Mouse (Mus musculus) MEL (cell line): ENCODE measurements around the gene Actr1a. TPM values are rescaled to one million over a fixed set of nuclear protein-coding genes. Genes with fewer than 3 reads are reported as not detected.

ENCODE experiments used
- DNase-seq: peaks from one replicate; pipeline ENCODE4 v3.0.0; 2011; ENCODE audit warnings: low read depth, low spot score
- H3K27ac ChIP-seq: 2 replicates; pipeline ENCODE4 v1.5.1; 2012; ENCODE audit warnings: low read depth, mild to moderate bottlenecking, control low read depth, low read length, moderate library complexity; ENCODE audit not compliant: control insufficient read depth
- H3K27me3 ChIP-seq, 2 experiments: fragments of 150-350 bp in 1 of 2; sonication (generic) in 1 of 2; 2 replicates each; pipeline ENCODE4 v1.6.1; 2012; ENCODE audit warnings: low read length in 2 of 2, mild to moderate bottlenecking in 2 of 2, improper control_type of control experiment in 1 of 2, moderate library complexity in 1 of 2; ENCODE audit not compliant: insufficient read depth in 2 of 2, control insufficient read depth in 1 of 2
- H3K36me3 ChIP-seq, 2 experiments: 2 replicates each; pipeline ENCODE4 v1.6.1; 2012 to 2014; ENCODE audit warnings: low read length in 2 of 2, improper control_type of control experiment in 1 of 2, inconsistent platforms in 1 of 2, mild to moderate bottlenecking in 1 of 2; ENCODE audit not compliant: insufficient read depth in 2 of 2, control insufficient read depth in 1 of 2
- H3K4me1 ChIP-seq, 2 experiments: fragments of 150-350 bp in 1 of 2; sonication (generic) in 1 of 2; 2 replicates each; pipeline ENCODE4 v1.6.1; 2012; ENCODE audit warnings: low read length in 2 of 2, improper control_type of control experiment in 1 of 2, mild to moderate bottlenecking in 1 of 2; ENCODE audit not compliant: insufficient read depth in 2 of 2, control insufficient read depth in 1 of 2
- H3K4me3 ChIP-seq, 2 experiments: fragments of 150-350 bp in 1 of 2; sonication (generic) in 1 of 2; 2 replicates each; pipeline ENCODE4 v1.5.1; 2012; ENCODE audit warnings: low read depth in 2 of 2, low read length in 2 of 2, mild to moderate bottlenecking in 2 of 2, moderate library complexity in 2 of 2, control low read depth in 1 of 2, improper control_type of control experiment in 1 of 2; ENCODE audit not compliant: control insufficient read depth in 1 of 2, insufficient read depth in 1 of 2
- H3K79me2 ChIP-seq: 2 replicates; pipeline ENCODE4 v1.6.1; 2012; ENCODE audit warnings: mild to moderate bottlenecking, low read length, moderate library complexity; ENCODE audit not compliant: control insufficient read depth, poor library complexity, insufficient read depth
- H3K9ac ChIP-seq: 2 replicates; pipeline ENCODE4 v1.6.1; 2012; ENCODE audit warnings: low read depth, mild to moderate bottlenecking, control low read depth, low read length, moderate library complexity; ENCODE audit not compliant: control insufficient read depth, poor library complexity, severe bottlenecking
- H3K9me3 ChIP-seq: fragments of 150-350 bp; sonication (generic); replicated peaks from 2 replicates; pipeline ENCODE4 v1.6.1; 2012; ENCODE audit warnings: mild to moderate bottlenecking, low read length, improper control_type of control experiment, moderate library complexity; ENCODE audit not compliant: insufficient read depth
- ELF1 ChIP-seq: IDR thresholded peaks from 2 replicates; pipeline ENCODE4 v1.6.1; 2014; ENCODE audit warnings: low read depth, mild to moderate bottlenecking, inconsistent platforms, low read length, improper control_type of control experiment, moderate library complexity
- EP300 ChIP-seq, 2 experiments: IDR thresholded peaks; 2 replicates each; pipeline ENCODE4 v1.6.1; 2011; ENCODE audit warnings: improper control_type of control experiment in 2 of 2, low read length in 2 of 2, low read depth in 1 of 2, mild to moderate bottlenecking in 1 of 2
- GATA1 ChIP-seq: IDR thresholded peaks from 2 replicates; pipeline ENCODE4 v1.6.1; 2011; ENCODE audit warnings: low read depth, low read length, improper control_type of control experiment
- HCFC1 ChIP-seq: IDR thresholded peaks from 2 replicates; pipeline ENCODE4 v1.6.1; 2012; ENCODE audit warnings: low read depth, mild to moderate bottlenecking, inconsistent platforms, low read length, improper control_type of control experiment, moderate library complexity
- JUND ChIP-seq: IDR thresholded peaks from 2 replicates; pipeline ENCODE4 v1.6.1; 2011; ENCODE audit warnings: low read depth, mild to moderate bottlenecking, improper control_type of control experiment, low read length
- NELFE ChIP-seq: IDR thresholded peaks from 2 replicates; pipeline ENCODE4 v1.6.1; 2011; ENCODE audit warnings: low read depth, low read length, improper control_type of control experiment
- POLR2AphosphoS2 ChIP-seq: IDR thresholded peaks from 2 replicates; pipeline ENCODE4 v1.6.1; 2011; ENCODE audit warnings: low read length, improper control_type of control experiment
- POLR2AphosphoS5 ChIP-seq: IDR thresholded peaks from 2 replicates; pipeline ENCODE4 v1.6.1; 2012; ENCODE audit warnings: low read depth, borderline replicate concordance, mild to moderate bottlenecking, inconsistent platforms, low read length, moderate library complexity, mixed read lengths
- RCOR1 ChIP-seq: IDR thresholded peaks from 2 replicates; pipeline ENCODE4 v1.6.1; 2012; ENCODE audit warnings: low read depth, mild to moderate bottlenecking, inconsistent platforms, low read length, improper control_type of control experiment
- UBTF ChIP-seq: IDR thresholded peaks from 2 replicates; pipeline ENCODE4 v1.6.1; 2012; ENCODE audit warnings: low read depth, mild to moderate bottlenecking, inconsistent platforms, low read length, improper control_type of control experiment, moderate library complexity, borderline replicate concordance; ENCODE audit not compliant: insufficient read depth
- USF1 ChIP-seq: IDR thresholded peaks from 2 replicates; pipeline ENCODE4 v1.6.1; 2014; ENCODE audit warnings: low read depth, mild to moderate bottlenecking, inconsistent platforms, low read length, improper control_type of control experiment, moderate library complexity
- USF2 ChIP-seq, 2 experiments: IDR thresholded peaks; 2 replicates each; pipeline ENCODE4 v1.6.1; 2011 to 2012; ENCODE audit warnings: improper control_type of control experiment in 2 of 2, low read length in 2 of 2, borderline replicate concordance in 1 of 2, inconsistent platforms in 1 of 2, low read depth in 1 of 2, mild to moderate bottlenecking in 1 of 2; ENCODE audit not compliant: insufficient read depth in 1 of 2
- polyA plus RNA-seq, 2 experiments: library from polyadenylated mRNA; stranded (reverse) in 1 of 2; unstranded in 1 of 2; fragments of >175 nt in 1 of 2; fragments of >200 nt in 1 of 2; gene quantifications; 2 replicates each; pipeline versions ENCODE4 v1.2.1 to v1.2.4; 2012; ENCODE audit warnings: low replicate concordance in 2 of 2, low read depth in 1 of 2; ENCODE audit not compliant: insufficient read length in 2 of 2, insufficient read depth in 1 of 2, missing spikeins in 1 of 2
- total RNA-seq: library from RNA; depleted of rRNA; stranded (reverse); fragments of 300-350 nt; gene quantifications from 2 replicates; pipeline ENCODE4 v1.2.3, GENCODE M21; 2012

The Actr1a gene
- total and polyA plus RNA-seq, 3 experiments: 140 to 530 (median 193) TPM

DNA sequence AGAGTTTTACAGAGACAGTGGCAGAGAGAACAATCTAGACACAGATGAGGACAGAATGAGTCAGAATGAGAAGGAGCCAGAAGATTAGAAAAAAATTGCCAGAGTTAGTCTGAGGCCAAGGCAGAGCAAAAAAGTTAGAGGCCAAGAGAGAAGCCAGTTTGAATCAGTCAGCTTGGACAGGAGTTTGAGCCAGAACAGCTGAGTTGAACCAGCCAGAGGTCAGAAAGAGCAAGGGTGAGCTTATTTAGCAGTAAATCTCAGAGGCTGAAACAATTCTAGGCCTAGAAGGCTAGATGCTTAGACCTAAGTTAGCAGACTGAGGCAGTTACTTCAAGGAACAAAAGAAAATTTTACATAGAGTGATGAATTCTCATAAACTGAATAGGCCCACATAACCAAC lies 33.7 kb upstream of the Actr1a start:
- H3K79me2 ChIP-seq: no peaks in the 10 kb centered on the region
- H3K27ac ChIP-seq: no peak overlapping the region
- no peak overlapping the region for H3K9ac ChIP-seq
- H3K27me3 ChIP-seq: no peaks in the 10 kb centered on the region
- no peaks in the 10 kb centered on the region for H3K9me3 ChIP-seq
- no peaks in the 10 kb centered on the region for H3K4me1 ChIP-seq
- peaks cover 0 to 2% of the 10 kb centered on the region in 2 experiments; a peak in 1 of 4 replicates for H3K36me3 ChIP-seq
- H3K4me3 ChIP-seq: no peak overlapping the region
- no peak for DNase-seq
- TF ChIP-seq ELF1 (no peak), HCFC1 (no peak), RCOR1 (no peak), GATA1 (no peak), EP300 (IDR thresholded peaks at IDR 0.05; ENCODE audit: low read depth in 1 of 2, low read length in 2 of 2) (no peak)

DNA sequence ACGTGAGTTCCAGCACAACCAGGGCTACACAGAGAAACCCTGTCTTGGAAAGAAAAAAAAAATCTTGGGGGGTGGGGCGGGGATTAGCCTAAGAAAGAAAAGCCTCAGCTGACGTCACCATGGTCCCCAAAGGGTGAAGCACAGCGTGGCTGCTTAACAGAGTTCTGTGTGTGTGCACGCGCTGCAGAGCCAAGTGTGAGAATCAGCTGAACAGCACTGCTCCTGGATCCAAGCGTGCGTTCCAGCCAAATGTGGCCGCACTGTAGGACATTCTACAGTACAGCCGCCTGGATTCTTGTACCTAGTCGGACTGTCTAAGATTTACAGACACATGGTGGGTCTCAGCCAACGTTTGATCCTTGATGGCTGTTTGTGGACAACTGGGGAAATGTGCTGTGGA lies 30.9 kb upstream of the Actr1a start:
- H3K4me1 ChIP-seq: no peaks in the 10 kb centered on the region
- TF ChIP-seq USF2 (IDR thresholded peaks at IDR 0.05; ENCODE audit: borderline replicate concordance in 1 of 2, insufficient read depth in 1 of 2, low read depth in 1 of 2, low read length in 2 of 2) (no peak), USF1 (no peak), JUND (no peak), GATA1 (no peak), POLR2AphosphoS5 (no peak)
- TF ChIP-seq, all 39 proteins: peak for 0
- Histone ChIP-seq H3K36me3 (peaks cover 0 to 2% of the 10 kb centered on the region in 2 experiments; a peak in 1 of 4 replicates), H3K79me2 (no peaks in the 10 kb centered on the region), H3K27ac (no peak overlapping the region), H3K27me3 (no peaks in the 10 kb centered on the region), H3K9me3 (no peaks in the 10 kb centered on the region), H3K4me3 (no peak overlapping the region), H3K9ac (no peak overlapping the region)
- no peak for DNase-seq

DNA sequence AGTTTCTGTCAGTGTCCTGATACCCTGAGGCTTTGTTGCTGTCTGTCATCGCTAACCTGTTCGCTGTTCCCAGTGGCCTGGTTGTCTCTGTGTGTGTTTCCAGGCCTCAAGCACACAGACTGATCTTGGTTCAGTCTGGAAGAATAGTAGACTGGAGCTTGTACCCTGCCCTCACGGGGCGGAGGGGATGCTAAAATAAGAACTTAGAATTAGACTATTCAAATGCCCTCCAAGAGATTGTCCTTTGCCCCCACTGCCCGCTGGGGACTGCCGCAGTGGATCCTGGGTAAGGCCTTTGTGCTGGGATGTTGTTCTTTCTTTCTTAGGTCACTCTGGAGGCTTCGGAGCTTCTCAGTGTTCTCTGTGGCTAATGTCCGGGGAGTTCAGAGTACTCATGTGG lies 29.7 kb upstream of the Actr1a start:
- Histone ChIP-seq H3K36me3 (0 out of 4 replicates have a peak, but pooled peaks cover 0 to 2% of the 10 kb centered on the region in 2 experiments), H3K27me3 (no peaks in the 10 kb centered on the region)

More for the DNA sequence above, 29.7 kb upstream of the Actr1a start:
- H3K27ac ChIP-seq: no peak overlapping the region
- H3K4me1 ChIP-seq: no peaks in the 10 kb centered on the region
- no peak overlapping the region for H3K9ac ChIP-seq
- no peak for TF ChIP-seq POLR2AphosphoS2
- TF ChIP-seq NELFE: no peak
- TF ChIP-seq UBTF: no peak
- H3K79me2 ChIP-seq: no peaks in the 10 kb centered on the region
- no peak overlapping the region for H3K4me3 ChIP-seq
- DNase-seq: no peak
- H3K9me3 ChIP-seq: no peaks in the 10 kb centered on the region
